Mouse (Mus musculus) adrenal gland, adult 10 weeks (tissue): ENCODE results near the gene Crat. TPM values are rescaled to one million over a fixed set of nuclear protein-coding genes. Genes with fewer than 3 reads are reported as not detected.

Experiments
- polyA plus RNA-seq: library from polyadenylated mRNA; stranded (reverse); fragments of 350-450 nt; fragmentation: Illumina TruSeq; extraction: RNeasy Lipid Tissue Mini Kit (QIAGEN cat#74804); gene quantifications from one replicate; pipeline ENCODE4 v1.2.3, GENCODE M21; 2014; ENCODE audit warnings: low read depth, low replicate concordance

The Crat gene
- 18.5 TPM for polyA plus RNA-seq

GRCm38 (mm10) chr2:30415157-30415935, at the start of gene Crat:
Gene Crat (minus strand): TSS chr2:30415813.

GRCm38 (mm10) chr2:30415936-30416648, 479 bp upstream of the Crat start, which contains the start of gene Ptpa:
Gene Ptpa (plus strand): TSS chr2:30416039.

GRCm38 (mm10) chr2:30392114-30392576, 23.5 kb downstream of the Crat start, which contains the start of gene Dolpp1:
Gene Dolpp1 (plus strand): TSS chr2:30392254.

GRCm38 (mm10) chr2:30363773-30364650, 51.6 kb downstream of the Crat start, which contains the start of gene Miga2:
Gene Miga2 (plus strand): TSS chr2:30364233.

GRCm38 (mm10) chr2:30358533-30359531, 56.8 kb downstream of the Crat start, which contains the start of gene Sh3glb2:
Gene Sh3glb2 (minus strand): TSS chr2:30359337.

Other genes starting within 250 kb of the Crat start
- not detected for gene Endog, start 244.3 kb downstream of the Crat start, polyA plus RNA-seq
- 1.9 TPM for gene Spout1, start 237.4 kb downstream of the Crat start, polyA plus RNA-seq
- 0.47 TPM for gene Kyat1, start 210.0 kb downstream of the Crat start, polyA plus RNA-seq
- gene Lrrc8a, start 178.1 kb downstream of the Crat start, polyA plus RNA-seq: 3.6 TPM
- not detected for gene Gm28035, start 175.2 kb downstream of the Crat start, polyA plus RNA-seq
- gene Phyhd1, start 149.6 kb downstream of the Crat start, polyA plus RNA-seq: 1.8 TPM
- not detected for gene Gm28038, start 134.8 kb downstream of the Crat start, polyA plus RNA-seq
- 11.3 TPM for gene Dolk, start 129.5 kb downstream of the Crat start, polyA plus RNA-seq
- gene Nup188, start 129.4 kb downstream of the Crat start, polyA plus RNA-seq: 15.6 TPM
- not detected for gene Sh3glb2, start 56.5 kb downstream of the Crat start, polyA plus RNA-seq
- 1.7 TPM for gene Miga2, start 51.6 kb downstream of the Crat start, polyA plus RNA-seq
- gene Dolpp1, start 23.6 kb downstream of the Crat start, polyA plus RNA-seq: 1.3 TPM
- 3.8 TPM for gene Ptpa, start 226 bp upstream of the Crat start, polyA plus RNA-seq
- not detected for gene Ier5l, start 58.4 kb upstream of the Crat start, polyA plus RNA-seq
- gene Cstad, start 179.2 kb upstream of the Crat start, polyA plus RNA-seq: 0.82 TPM